Mouse (Mus musculus) ES-E14 (cell line): ENCODE results near the gene Hfe.

Source experiments
- CHD2 ChIP-seq: IDR thresholded peaks from 2 replicates; pipeline ENCODE4 v1.6.1; 2014; ENCODE audit warnings: mild to moderate bottlenecking, low read depth, low read length, inconsistent platforms
- HCFC1 ChIP-seq: IDR thresholded peaks from 2 replicates; pipeline ENCODE4 v1.6.1; 2012; ENCODE audit warnings: low read length, inconsistent platforms, borderline replicate concordance; ENCODE audit not compliant: insufficient read depth
- ZNF384 ChIP-seq: IDR thresholded peaks from 2 replicates; pipeline ENCODE4 v1.6.1; 2012; ENCODE audit warnings: low read depth, low read length, inconsistent platforms

DNA sequence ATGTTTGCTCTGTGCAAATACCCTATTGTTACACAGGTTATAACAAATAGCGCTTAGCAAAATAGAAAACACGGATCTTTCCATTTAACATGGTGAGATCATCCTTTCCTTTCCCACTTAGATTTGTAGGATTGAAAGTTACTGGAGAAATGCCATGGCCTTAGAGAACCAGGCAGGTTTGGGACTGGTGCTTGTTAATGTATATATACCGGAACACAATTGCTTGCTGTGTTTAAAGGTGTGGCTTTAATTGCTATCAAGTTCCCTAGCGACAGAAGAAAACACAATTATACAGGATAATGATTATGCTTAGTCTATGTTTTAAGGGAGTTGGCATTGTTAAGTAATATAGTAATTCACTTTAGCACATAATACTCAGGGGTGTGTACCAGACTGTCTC lies 23.5 kb downstream of the Hfe start:
- TF ChIP-seq HCFC1 (no peak), CHD2 (no peak), ZNF384 (no peak)
